Mouse (Mus musculus) thymus, adult 2 months (tissue): ENCODE results near the gene Dcxr.

ENCODE experiments used
- CTCF ChIP-seq: fragments of 200-500 bp; IDR thresholded peaks from 2 replicates; pipeline ENCODE4 v1.5.1; 2012; ENCODE audit warnings: mild to moderate bottlenecking, control low read depth, low read length, moderate library complexity, borderline replicate concordance; ENCODE audit not compliant: control insufficient read depth, poor library complexity, insufficient read depth; ENCODE audit errors: extremely low read depth
- POLR2A ChIP-seq: fragments of 200-500 bp; IDR thresholded peaks from 2 replicates; pipeline ENCODE4 v1.6.1; 2012; ENCODE audit warnings: mild to moderate bottlenecking, low read length, control low read depth, moderate library complexity; ENCODE audit not compliant: control insufficient read depth, poor library complexity, insufficient read depth; ENCODE audit errors: extremely low read depth

- no peak for TF ChIP-seq POLR2A
- TF ChIP-seq CTCF, result no peak
Observed at GRCm38 (mm10) chr11:120719242-120719641, 7.8 kb downstream of the Dcxr start.
